Mouse (Mus musculus): ENCODE results near the gene 4931409K22Rik.

- TF ChIP-seq ZMIZ1 (IDR thresholded peaks at IDR 0.05; ENCODE audit: low read depth, low read length): no peak
- TF ChIP-seq EP300 (IDR thresholded peaks at IDR 0.05; ENCODE audit: low read length): no peak
- TF ChIP-seq MAFK (IDR thresholded peaks at IDR 0.05; ENCODE audit: insufficient replicate concordance, low read length): no peak
- no peak for TF ChIP-seq POLR2A (IDR thresholded peaks at IDR 0.05; ENCODE audit: low read depth, low read length)
- TF ChIP-seq KAT2A (IDR thresholded peaks at IDR 0.05; ENCODE audit: insufficient replicate concordance, low read length): no peak
- no peak for TF ChIP-seq NRF1 (IDR thresholded peaks at IDR 0.05; ENCODE audit: low read depth, low read length)
- TF ChIP-seq SMC3 (IDR thresholded peaks at IDR 0.05; ENCODE audit: low read depth, low read length): no peak
- no peak for TF ChIP-seq CTCF (conservative IDR thresholded peaks at IDR 0.05 in 1 of 2, IDR thresholded peaks at IDR 0.05 in 1 of 2; ENCODE audit: low read depth in 2 of 2, low read length in 2 of 2)
These were observed 42.5 kb upstream of the 4931409K22Rik start for GRCm38 (mm10) chr5:24599137-24599536.

All from CH12.LX (cell line).